Comparison of ENCODE assay signal across 8 mouse cellular contexts in genomic region chr8:105637601-105638041, GRCm38 (mm10). TPM values are rescaled to one million over a fixed set of nuclear protein-coding genes. Genes with fewer than 3 reads are reported as not detected.
DNase-seq lines count a peak whose midpoint lies in the region; ATAC-seq and TF ChIP-seq lines count a peak whose summit lies in the region.

No protein-coding gene starts in this region.

- no peak for TF ChIP-seq CTCF in left cerebral cortex, adult 2 months (IDR thresholded peaks at IDR 0.05)
- no peak for TF ChIP-seq CTCF in stomach, postnatal 0 days (IDR thresholded peaks at IDR 0.05; ENCODE audit: low read depth)

- ATAC-seq in forebrain, embryonic 14.5 days = no peak
- no peak for ATAC-seq in liver, embryonic 16.5 days (ENCODE audit: low read depth)
- no peak for ATAC-seq in stomach, postnatal 0 days (ENCODE audit: low FRiP score, low TSS enrichment)

- 0% methylated on average over 11 of the region's 11 CpGs for WGBS in forebrain, embryonic 14.5 days
- under 1% methylated on average over 11 of the region's 11 CpGs for WGBS in liver, embryonic 16.5 days (ENCODE audit: insufficient replicate concordance)
- under 1% methylated on average over 11 of the region's 11 CpGs for WGBS in stomach, postnatal 0 days

- H3K36me3 ChIP-seq in forebrain, embryonic 14.5 days (ENCODE audit: control insufficient read depth, insufficient read depth, low read length) = no peaks in the 10 kb centered on the region
- no peaks in the 10 kb centered on the region for H3K36me3 ChIP-seq in liver, embryonic 16.5 days (ENCODE audit: control insufficient read depth, insufficient read depth)
- no peaks in the 10 kb centered on the region for H3K36me3 ChIP-seq in stomach, postnatal 0 days (ENCODE audit: control insufficient read depth, insufficient read depth, low read length)

- no peaks in the 10 kb centered on the region for H3K27me3 ChIP-seq in forebrain, embryonic 14.5 days (replicated peaks; ENCODE audit: control insufficient read depth, insufficient read depth, low read length)
- H3K27me3 ChIP-seq in liver, embryonic 16.5 days (ENCODE audit: control insufficient read depth, insufficient read depth, low read depth, low read length) = no peaks in the 10 kb centered on the region
- no peaks in the 10 kb centered on the region for H3K27me3 ChIP-seq in stomach, postnatal 0 days (ENCODE audit: control insufficient read depth, insufficient read depth, low read length)

- H3K27ac ChIP-seq in left cerebral cortex, adult 2 months = peak overlapping the region; percentile 99
- H3K27ac ChIP-seq in forebrain, embryonic 14.5 days (ENCODE audit: low read depth, low read length) = peak overlapping the region; percentile 100
- peak overlapping the region; percentile 100 for H3K27ac ChIP-seq in liver, embryonic 16.5 days (ENCODE audit: low read length)
- peak overlapping the region; percentile 100 for H3K27ac ChIP-seq in stomach, postnatal 0 days (replicated peaks)

- peak overlapping the region; percentile 97 for H3K4me3 ChIP-seq in left cerebral cortex, adult 2 months
- peak overlapping the region; percentile 98 for H3K4me3 ChIP-seq in forebrain, embryonic 14.5 days (ENCODE audit: low read depth, low read length)
- H3K4me3 ChIP-seq in liver, embryonic 16.5 days (ENCODE audit: low read depth, low read length) = peak overlapping the region; percentile 99
- peak overlapping the region; percentile 87 for H3K4me3 ChIP-seq in stomach, postnatal 0 days (ENCODE audit: low read depth, low read length)

- no peaks in the 10 kb centered on the region for H3K9me3 ChIP-seq in forebrain, embryonic 14.5 days (replicated peaks; ENCODE audit: control insufficient read depth, low read length)
- H3K9me3 ChIP-seq in liver, embryonic 16.5 days (replicated peaks; ENCODE audit: control insufficient read depth, low read length) = no peaks in the 10 kb centered on the region
- H3K9me3 ChIP-seq in stomach, postnatal 0 days (ENCODE audit: control insufficient read depth, low read length) = no peaks in the 10 kb centered on the region

- peaks cover 22% of the 10 kb centered on the region for H3K4me1 ChIP-seq in forebrain, embryonic 14.5 days (ENCODE audit: control insufficient read depth, insufficient read depth, low read length)
- H3K4me1 ChIP-seq in liver, embryonic 16.5 days (ENCODE audit: control insufficient read depth, low read depth, low read length) = peaks cover 22% of the 10 kb centered on the region
- no peaks in the 10 kb centered on the region for H3K4me1 ChIP-seq in stomach, postnatal 0 days (replicated peaks; ENCODE audit: control insufficient read depth, insufficient read depth)

- peak overlapping the region; percentile 85 for H3K4me2 ChIP-seq in forebrain, embryonic 14.5 days (ENCODE audit: low read length)
- peak overlapping the region; percentile 84 for H3K4me2 ChIP-seq in liver, embryonic 16.5 days (ENCODE audit: low read depth, low read length)
- H3K4me2 ChIP-seq in stomach, postnatal 0 days (replicated peaks; ENCODE audit: low read depth) = peak overlapping the region; percentile 95

- intact Hi-C loops in left cerebral cortex, adult 2 months (cut with DNase I) = loop anchor here (2.0 to 5.0 kb wide), 3 partner anchors 31 to 71 kb away; partner anchors contain the start of gene Atp6v0d1
- intact Hi-C loops in left cerebral cortex, postnatal 25 days (cut with DNase I) = loop anchor here (1.0 to 5.0 kb wide), 2 partner anchors 65 to 71 kb away; partner anchors contain the start of genes Acd, Atp6v0d1 and Pard6a

- peak overlapping the region; percentile 100 for H3K9ac ChIP-seq in forebrain, embryonic 14.5 days (ENCODE audit: low read length)
- H3K9ac ChIP-seq in liver, embryonic 16.5 days (ENCODE audit: low read depth, low read length) = peak overlapping the region; percentile 100
- H3K9ac ChIP-seq in stomach, postnatal 0 days (ENCODE audit: low read length) = peak overlapping the region; percentile 99

- no peak for DNase-seq in left cerebral cortex, adult 2 months (ENCODE audit: extremely low spot score in 1 of 2, low spot score in 2 of 2)
- DNase-seq in left cerebral cortex, postnatal 25 days (ENCODE audit: low spot score in 2 of 2) = no peak
- DNase-seq in ZHBTc4 (ENCODE audit: low read depth, low spot score) = peak; percentile 44
- peak; percentile 50 for DNase-seq in forebrain, embryonic 14.5 days (ENCODE audit: low spot score)
- DNase-seq in stomach, postnatal 0 days (ENCODE audit: low spot score) = no peak
- DNase-seq in testis, postnatal 14 days (ENCODE audit: low spot score) = no peak
- DNase-seq in yolk sac, embryonic 10.5 days (ENCODE audit: low spot score) = no peak

- no peak for TF ChIP-seq EP300 in stomach, postnatal 0 days (optimal IDR thresholded peaks at IDR 0.05)

RNA-seq across cellular contexts. Expression of gene Agrp, which starts 0.4 kb away (rescaled TPM):
- not detected for total RNA-seq in left cerebral cortex, adult 2 months (2021)
- total RNA-seq in left cerebral cortex, postnatal 25 days (2021) = not detected
- polyA plus RNA-seq in forebrain, embryonic 14.5 days (2014; fragmentation: Nextera tagmentation; extraction: Ambion mirVana) = 0.72 and 1.8 TPM in 2 replicates
- polyA plus RNA-seq in liver, embryonic 16.5 days (2015; fragmentation: Nextera tagmentation; extraction: Ambion mirVana) = 0.13 TPM in 1 of 2 replicates, not detected in the other
- polyA plus RNA-seq in stomach, postnatal 0 days (2015; fragmentation: Nextera tagmentation; extraction: Ambion mirVana) = 0.45 and 0.98 TPM in 2 replicates

RNA-seq across cellular contexts. Expression of gene Ctcf, which starts 1.3 kb away (rescaled TPM):
- total RNA-seq in left cerebral cortex, adult 2 months (2021) = 10 to 100 TPM; 67.4 to 70.2 TPM
- total RNA-seq in left cerebral cortex, postnatal 25 days (2021) = 10 to 100 TPM; 63.7 to 68.5 TPM
- 100 and 108 TPM in 2 replicates for polyA plus RNA-seq in forebrain, embryonic 14.5 days (2014; fragmentation: Nextera tagmentation; extraction: Ambion mirVana)
- 55.3 and 57.8 TPM in 2 replicates for polyA plus RNA-seq in liver, embryonic 16.5 days (2015; fragmentation: Nextera tagmentation; extraction: Ambion mirVana)
- 43.3 and 56.6 TPM in 2 replicates for polyA plus RNA-seq in stomach, postnatal 0 days (2015; fragmentation: Nextera tagmentation; extraction: Ambion mirVana)

RNA-seq across cellular contexts. Expression of gene Ripor1, which starts 32.6 kb away (rescaled TPM):
- total RNA-seq in left cerebral cortex, adult 2 months (2021) = 10 to 100 TPM; 81.0 to 91.4 TPM
- 10 to 100 TPM; 77.0 to 81.5 TPM for total RNA-seq in left cerebral cortex, postnatal 25 days (2021)
- 14.9 and 21.7 TPM in 2 replicates for polyA plus RNA-seq in forebrain, embryonic 14.5 days (2014; fragmentation: Nextera tagmentation; extraction: Ambion mirVana)
- polyA plus RNA-seq in liver, embryonic 16.5 days (2015; fragmentation: Nextera tagmentation; extraction: Ambion mirVana) = 7.3 and 8.3 TPM in 2 replicates
- polyA plus RNA-seq in stomach, postnatal 0 days (2015; fragmentation: Nextera tagmentation; extraction: Ambion mirVana) = 8.9 and 9.3 TPM in 2 replicates

RNA-seq across cellular contexts. Expression of gene Carmil2, which starts 48.5 kb away (rescaled TPM):
- 10 to 100 TPM; 60.4 to 65.0 TPM for total RNA-seq in left cerebral cortex, adult 2 months (2021)
- total RNA-seq in left cerebral cortex, postnatal 25 days (2021) = 10 to 100 TPM; 58.0 to 61.9 TPM
- 6.0 and 8.4 TPM in 2 replicates for polyA plus RNA-seq in forebrain, embryonic 14.5 days (2014; fragmentation: Nextera tagmentation; extraction: Ambion mirVana)
- 0.33 and 0.40 TPM in 2 replicates for polyA plus RNA-seq in liver, embryonic 16.5 days (2015; fragmentation: Nextera tagmentation; extraction: Ambion mirVana)
- polyA plus RNA-seq in stomach, postnatal 0 days (2015; fragmentation: Nextera tagmentation; extraction: Ambion mirVana) = 0.58 and 0.61 TPM in 2 replicates

Comparison
In these comparisons a context has a peak if more than half of its experiments do, and no peak if none do; other contexts are left out.
1. DNase-seq: peak in ZHBTc4 (single experiment) and forebrain, embryonic 14.5 days (single experiment); none in left cerebral cortex, adult 2 months (0 of 2), left cerebral cortex, postnatal 25 days (0 of 2), stomach, postnatal 0 days (single experiment), testis, postnatal 14 days (single experiment) and yolk sac, embryonic 10.5 days (single experiment).
2. Peak in every context shown above with its lines, with median percentiles within 50 percentile points of each other: H3K27ac ChIP-seq, H3K4me3 ChIP-seq, H3K4me2 ChIP-seq and H3K9ac ChIP-seq.